Mouse (Mus musculus): ENCODE data around the gene Cass4. TPM values are rescaled to one million over a fixed set of nuclear protein-coding genes. Genes with fewer than 3 reads are reported as not detected.

The Cass4 gene
- polyA plus RNA-seq, 1 experiment from 2014 or later = 0.06 TPM

- Histone ChIP-seq H3K27ac (ENCODE audit: low read depth, low read length) (no peak overlapping the region), H3K4me3 (ENCODE audit: low read length) (no peak overlapping the region), H3K27me3 (replicated peaks; ENCODE audit: control insufficient read depth, insufficient read depth, low read length) (no peaks in the 10 kb centered on the region), H3K4me2 (ENCODE audit: low read length) (no peak overlapping the region), H3K4me1 (ENCODE audit: control insufficient read depth, insufficient read depth, low read depth, low read length) (peaks cover 3% of the 10 kb centered on the region; the same call in 1 of the 2 replicates), H3K36me3 (ENCODE audit: control insufficient read depth, insufficient read depth, low read length) (peaks cover 19% of the 10 kb centered on the region), H3K9ac (ENCODE audit: low read depth, low read length) (no peak overlapping the region), H3K9me3 (ENCODE audit: control insufficient read depth, low read length) (no peaks in the 10 kb centered on the region)
- ATAC-seq = no peak
- 75% methylated on average over 11 of the region's 11 CpGs for WGBS
Measured at GRCm38 (mm10) chr2:172466427-172467132, 73.0 kb downstream of the Cass4 start.

- Histone ChIP-seq H3K9me3 (ENCODE audit: control insufficient read depth, low read length) (no peaks in the 10 kb centered on the region), H3K27ac (ENCODE audit: low read depth, low read length) (no peak overlapping the region), H3K27me3 (replicated peaks; ENCODE audit: control insufficient read depth, insufficient read depth, low read length) (no peaks in the 10 kb centered on the region), H3K9ac (ENCODE audit: low read depth, low read length) (no peak overlapping the region), H3K4me1 (ENCODE audit: control insufficient read depth, insufficient read depth, low read depth, low read length) (peaks cover 3% of the 10 kb centered on the region; the same call in 1 of the 2 replicates), H3K36me3 (ENCODE audit: control insufficient read depth, insufficient read depth, low read length) (peaks cover 19% of the 10 kb centered on the region), H3K4me3 (ENCODE audit: low read length) (no peak overlapping the region), H3K4me2 (ENCODE audit: low read length) (no peak overlapping the region)
- WGBS = 96% methylated on average over 5 of the region's 5 CpGs
- ATAC-seq = no peak
Measured at GRCm38 (mm10) chr2:172467206-172467605, 73.6 kb downstream of the Cass4 start.

- Histone ChIP-seq H3K27me3 (replicated peaks; ENCODE audit: control insufficient read depth, insufficient read depth, low read length) (no peaks in the 10 kb centered on the region), H3K4me2 (ENCODE audit: low read length) (no peak overlapping the region), H3K4me1 (ENCODE audit: control insufficient read depth, insufficient read depth, low read depth, low read length) (peaks cover 3% of the 10 kb centered on the region; the same call in 1 of the 2 replicates), H3K9me3 (ENCODE audit: control insufficient read depth, low read length) (no peaks in the 10 kb centered on the region), H3K27ac (ENCODE audit: low read depth, low read length) (no peak overlapping the region), H3K9ac (ENCODE audit: low read depth, low read length) (no peak overlapping the region), H3K36me3 (ENCODE audit: control insufficient read depth, insufficient read depth, low read length) (peaks cover 19% of the 10 kb centered on the region), H3K4me3 (ENCODE audit: low read length) (no peak overlapping the region)
- WGBS = 54% methylated on average over 11 of the region's 11 CpGs
- peak; percentile 88 for ATAC-seq
Measured at GRCm38 (mm10) chr2:172468346-172468819, 74.8 kb downstream of the Cass4 start.

GRCm38 (mm10) chr2:172472318-172472717 is 78.7 kb downstream of the Cass4 start, which contains the start of gene Fam209:
TSS of gene Fam209 (plus strand) at chr2:172472520.
- no peak for ATAC-seq
- WGBS = 77% methylated on average over 11 of the region's 11 CpGs
- Histone ChIP-seq H3K36me3 (ENCODE audit: control insufficient read depth, insufficient read depth, low read length) (peaks cover 9% of the 10 kb centered on the region; the same call in 1 of the 2 replicates), H3K27ac (ENCODE audit: low read depth, low read length) (0 out of 2 replicates have a peak within 1 kb of the TSS, but pooled peaks have one; percentile 16), H3K27me3 (replicated peaks; ENCODE audit: control insufficient read depth, insufficient read depth, low read length) (0 out of 2 replicates have a peak, but pooled peaks cover 2% of the 10 kb centered on the region), H3K4me2 (ENCODE audit: low read length) (no peak within 1 kb of the TSS), H3K9ac (ENCODE audit: low read depth, low read length) (no peak within 1 kb of the TSS), H3K4me1 (ENCODE audit: control insufficient read depth, insufficient read depth, low read depth, low read length) (peaks cover 3% of the 10 kb centered on the region; the same call in 1 of the 2 replicates), H3K9me3 (ENCODE audit: control insufficient read depth, low read length) (no peaks in the 10 kb centered on the region), H3K4me3 (ENCODE audit: low read length) (no peak within 1 kb of the TSS)

- H3K4me1 ChIP-seq (ENCODE audit: control insufficient read depth, insufficient read depth, low read depth, low read length) = peaks cover 2% of the 10 kb centered on the region; the same call in 1 of the 2 replicates
- no peak for ATAC-seq
- H3K9me3 ChIP-seq (ENCODE audit: control insufficient read depth, low read length) = no peaks in the 10 kb centered on the region
- 0 out of 2 replicates have a peak, but pooled peaks cover 2% of the 10 kb centered on the region for H3K27me3 ChIP-seq (replicated peaks; ENCODE audit: control insufficient read depth, insufficient read depth, low read length)
- no peak overlapping the region for H3K4me3 ChIP-seq (ENCODE audit: low read length)
- no peak overlapping the region for H3K9ac ChIP-seq (ENCODE audit: low read depth, low read length)
- peaks cover 6% of the 10 kb centered on the region; the same call in 1 of the 2 replicates for H3K36me3 ChIP-seq (ENCODE audit: control insufficient read depth, insufficient read depth, low read length)
- H3K4me2 ChIP-seq (ENCODE audit: low read length) = no peak overlapping the region
- H3K27ac ChIP-seq (ENCODE audit: low read depth, low read length) = 0 out of 2 replicates have a peak overlapping the region, but pooled peaks have one; percentile 16
- 50% methylated on average over 8 of the region's 8 CpGs for WGBS
Measured at GRCm38 (mm10) chr2:172473591-172473990, 80.0 kb downstream of the Cass4 start.

GRCm38 (mm10) chr2:172474970-172475369 is 81.4 kb downstream of the Cass4 start:
- no peak overlapping the region for H3K9ac ChIP-seq (ENCODE audit: low read depth, low read length)
- no peak overlapping the region for H3K4me2 ChIP-seq (ENCODE audit: low read length)
- WGBS = 34% methylated on average over 6 of the region's 6 CpGs
- no peaks in the 10 kb centered on the region for H3K9me3 ChIP-seq (ENCODE audit: control insufficient read depth, low read length)
- H3K36me3 ChIP-seq (ENCODE audit: control insufficient read depth, insufficient read depth, low read length) = no peaks in the 10 kb centered on the region
- no peak for ATAC-seq
- H3K27me3 ChIP-seq (replicated peaks; ENCODE audit: control insufficient read depth, insufficient read depth, low read length) = peaks cover 2% of the 10 kb centered on the region; the same call in 1 of the 2 replicates
- no peak overlapping the region for H3K27ac ChIP-seq (ENCODE audit: low read depth, low read length)
- H3K4me1 ChIP-seq (ENCODE audit: control insufficient read depth, insufficient read depth, low read depth, low read length) = no peaks in the 10 kb centered on the region
- no peak overlapping the region for H3K4me3 ChIP-seq (ENCODE audit: low read length)

GRCm38 (mm10) chr2:172476707-172477260 is 83.2 kb downstream of the Cass4 start:
- ATAC-seq = no peak
- H3K36me3 ChIP-seq (ENCODE audit: control insufficient read depth, insufficient read depth, low read length) = no peaks in the 10 kb centered on the region
- H3K4me1 ChIP-seq (ENCODE audit: control insufficient read depth, insufficient read depth, low read depth, low read length) = no peaks in the 10 kb centered on the region
- no peak overlapping the region for H3K4me2 ChIP-seq (ENCODE audit: low read length)
- WGBS = 34% methylated on average over 10 of the region's 10 CpGs
- H3K9me3 ChIP-seq (ENCODE audit: control insufficient read depth, low read length) = no peaks in the 10 kb centered on the region
- no peak overlapping the region for H3K27ac ChIP-seq (ENCODE audit: low read depth, low read length)
- H3K27me3 ChIP-seq (replicated peaks; ENCODE audit: control insufficient read depth, insufficient read depth, low read length) = peaks cover 2% of the 10 kb centered on the region; the same call in 1 of the 2 replicates
- H3K4me3 ChIP-seq (ENCODE audit: low read length) = no peak overlapping the region
- H3K9ac ChIP-seq (ENCODE audit: low read depth, low read length) = no peak overlapping the region

- ATAC-seq = peak; percentile 26; the same call in 1 of the 2 replicates
- no peak overlapping the region for H3K4me3 ChIP-seq (ENCODE audit: low read length)
- no peak overlapping the region for H3K4me2 ChIP-seq (ENCODE audit: low read length)
- 40% methylated on average over 3 of the region's 3 CpGs for WGBS
- H3K27me3 ChIP-seq (replicated peaks; ENCODE audit: control insufficient read depth, insufficient read depth, low read length) = peaks cover 2% of the 10 kb centered on the region; the same call in 1 of the 2 replicates
- no peaks in the 10 kb centered on the region for H3K9me3 ChIP-seq (ENCODE audit: control insufficient read depth, low read length)
- no peak overlapping the region for H3K9ac ChIP-seq (ENCODE audit: low read depth, low read length)
- H3K36me3 ChIP-seq (ENCODE audit: control insufficient read depth, insufficient read depth, low read length) = no peaks in the 10 kb centered on the region
- H3K4me1 ChIP-seq (ENCODE audit: control insufficient read depth, insufficient read depth, low read depth, low read length) = no peaks in the 10 kb centered on the region
- H3K27ac ChIP-seq (ENCODE audit: low read depth, low read length) = no peak overlapping the region
Measured at GRCm38 (mm10) chr2:172477350-172477749, 83.8 kb downstream of the Cass4 start.

- WGBS = 2% methylated on average over 2 of the region's 2 CpGs
- Histone ChIP-seq H3K36me3 (ENCODE audit: control insufficient read depth, insufficient read depth, low read length) (no peaks in the 10 kb centered on the region), H3K9me3 (ENCODE audit: control insufficient read depth, low read length) (no peaks in the 10 kb centered on the region), H3K9ac (ENCODE audit: low read depth, low read length) (no peak overlapping the region), H3K4me2 (ENCODE audit: low read length) (no peak overlapping the region), H3K27me3 (replicated peaks; ENCODE audit: control insufficient read depth, insufficient read depth, low read length) (peaks cover 2% of the 10 kb centered on the region; the same call in 1 of the 2 replicates), H3K4me3 (ENCODE audit: low read length) (no peak overlapping the region), H3K27ac (ENCODE audit: low read depth, low read length) (no peak overlapping the region), H3K4me1 (ENCODE audit: control insufficient read depth, insufficient read depth, low read depth, low read length) (no peaks in the 10 kb centered on the region)
- ATAC-seq = peak; percentile 48
Measured at GRCm38 (mm10) chr2:172477860-172478259, 84.3 kb downstream of the Cass4 start.

Measured in hindbrain, embryonic 16.5 days (tissue).